In the genomic region with DNA sequence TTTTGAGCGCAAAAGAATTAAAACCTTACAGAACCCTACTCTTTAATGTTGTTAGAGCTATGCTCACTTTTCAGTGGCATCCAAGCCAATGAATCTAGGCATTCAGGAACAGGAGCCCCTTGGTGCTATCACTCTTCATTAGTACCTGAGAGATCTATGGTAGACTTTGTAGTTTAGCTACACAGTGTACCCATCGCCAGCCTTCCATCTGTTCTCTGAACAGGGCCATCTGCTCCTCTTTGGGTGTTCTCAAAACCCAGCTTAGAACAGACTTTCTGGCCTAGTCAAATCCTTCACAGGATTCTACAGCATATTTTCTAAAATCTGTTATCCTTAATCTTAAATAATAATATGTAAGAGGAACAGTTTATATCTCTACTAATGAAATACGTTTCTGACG, we compare ENCODE assay signal across 13 mouse cellular contexts.
DNase-seq lines count a peak whose midpoint lies in the region; ATAC-seq lines count a peak whose summit lies in the region.
"Had no signal": no experiment of that assay in that cellular context is flagged by ENCODE, and none has a peak within 500 bp of the region (broad histone marks: within the 10 kb centered on the region; RNA-seq: fewer than 3 reads in every experiment).

No protein-coding gene starts in this region.

- H3K27ac ChIP-seq in intestine, embryonic 15.5 days: no peak overlapping the region
- H3K27ac ChIP-seq: forebrain, embryonic 12.5 days; hindbrain, embryonic 10.5 days; liver, embryonic 15.5 days had no signal

- no peak overlapping the region for H3K4me3 ChIP-seq in intestine, embryonic 15.5 days (replicated peaks)
- H3K4me3 ChIP-seq: forebrain, embryonic 12.5 days; hindbrain, embryonic 10.5 days; liver, embryonic 15.5 days had no signal

- H3K9ac ChIP-seq in intestine, embryonic 15.5 days: no peak overlapping the region
- H3K9ac ChIP-seq: forebrain, embryonic 12.5 days; liver, embryonic 15.5 days had no signal

- H3K4me1 ChIP-seq in intestine, embryonic 15.5 days (replicated peaks): no peaks in the 10 kb centered on the region
- H3K4me1 ChIP-seq: forebrain, embryonic 12.5 days; hindbrain, embryonic 10.5 days; liver, embryonic 15.5 days had no signal

- peak; percentile 0 for DNase-seq in retina, postnatal 1 day
- DNase-seq in retina, embryonic 14.5 days (ENCODE audit: low spot score): no peak
- DNase-seq in layer of hippocampus, adult 11-12 months (ENCODE audit: low spot score): peak; percentile 65
- DNase-seq in left cerebral cortex, postnatal 25 days (ENCODE audit: low spot score in 2 of 2): peak; percentile 26 to 64
- DNase-seq in urinary bladder, adult 2 months (ENCODE audit: low spot score): no peak
- DNase-seq: heart, adult 11 months; kidney, adult 2 months; lung, postnatal 4 days had no signal

- no peaks in the 10 kb centered on the region for H3K27me3 ChIP-seq in intestine, embryonic 15.5 days (replicated peaks)
- H3K27me3 ChIP-seq: forebrain, embryonic 12.5 days; liver, embryonic 15.5 days had no signal

- no peaks in the 10 kb centered on the region for H3K9me3 ChIP-seq in intestine, embryonic 15.5 days
- H3K9me3 ChIP-seq: forebrain, embryonic 12.5 days; hindbrain, embryonic 10.5 days; liver, embryonic 15.5 days had no signal

- no peak overlapping the region for H3K4me2 ChIP-seq in intestine, embryonic 15.5 days (replicated peaks)
- H3K4me2 ChIP-seq: forebrain, embryonic 12.5 days; liver, embryonic 15.5 days had no signal

- intact Hi-C loops in left cerebral cortex, postnatal 25 days (cut with DNase I): no loop called here

- no peak for ATAC-seq in erythroblast, adult 5-6 weeks (replicated peaks; ENCODE audit: low FRiP score, poor library complexity, severe bottlenecking)
- no peak for ATAC-seq in intestine, embryonic 15.5 days

- H3K36me3 ChIP-seq in intestine, embryonic 15.5 days: no peaks in the 10 kb centered on the region
- H3K36me3 ChIP-seq: forebrain, embryonic 12.5 days; hindbrain, embryonic 10.5 days; liver, embryonic 15.5 days had no signal

- WGBS in intestine, embryonic 15.5 days: 92% methylated on average over 4 of the region's 4 CpGs

Comparison
In these comparisons a context has a peak if more than half of its experiments do, and no peak if none do; other contexts are left out.
1. DNase-seq: peak in retina, postnatal 1 day (single experiment), layer of hippocampus, adult 11-12 months (single experiment) and left cerebral cortex, postnatal 25 days (2 of 2); none in retina, embryonic 14.5 days (single experiment) and urinary bladder, adult 2 months (single experiment).